Mouse (Mus musculus): Measurements from ENCODE around the gene Ppm1g.

DNA sequence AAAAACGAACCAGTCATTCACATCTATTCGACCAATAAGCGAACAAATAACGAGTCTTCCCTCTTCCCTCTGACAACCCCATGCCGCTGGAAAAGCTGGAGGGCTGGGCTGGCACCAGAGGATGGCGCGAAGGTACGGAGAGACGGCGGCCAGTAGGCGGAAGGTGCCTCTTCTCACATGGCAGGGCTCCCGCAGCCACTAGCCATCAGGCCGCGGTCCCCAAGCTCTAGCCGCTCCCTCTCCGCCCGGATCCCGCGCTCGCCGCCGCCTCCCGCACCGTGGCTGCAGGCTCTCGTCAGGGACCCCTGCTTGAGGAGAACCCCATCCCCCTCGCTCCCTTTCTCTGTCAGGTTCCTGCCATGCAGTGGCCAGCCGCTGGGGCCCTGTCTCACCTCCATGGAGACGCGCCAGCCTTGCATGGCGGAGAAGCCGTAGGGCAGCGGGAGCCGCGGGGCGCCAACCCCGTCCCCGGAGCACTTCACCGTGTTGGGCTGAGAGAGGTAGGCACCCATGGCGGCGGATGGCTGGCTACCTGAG lies 508 bp downstream of the Ppm1g start:
- TF ChIP-seq POLR2A (IDR thresholded peaks at IDR 0.05; ENCODE audit: insufficient read depth, low read depth, low read length) (no peak), CTCF (IDR thresholded peaks at IDR 0.05) (peak; percentile 47)

All from heart, adult 2 months (tissue).